Mouse (Mus musculus) embryonic facial prominence, embryonic 14.5 days (tissue): ENCODE measurements around the gene Scgb1c1. TPM values are rescaled to one million over a fixed set of nuclear protein-coding genes. Genes with fewer than 3 reads are reported as not detected.
A peak's percentile ranks its signal among the peaks of the same experiment; 100 is the strongest.

ENCODE experiments used
- ATAC-seq: fragments of 200-750 bp; cut with Nextera tagmentation; 2 replicates; pipeline ENCODE4 v1.8.0; 2017; ENCODE audit warnings: low read depth, moderate number of reproducible peaks, moderate TSS enrichment
- DNase-seq: peaks from one replicate; pipeline ENCODE4 v3.0.0-alpha.2; 2015; ENCODE audit warnings: low spot score
- H3K27ac ChIP-seq: fragments of 300-500 bp; sonication (generic); replicated peaks from 2 replicates; pipeline ENCODE4 v1.5.1; 2014; ENCODE audit warnings: low read depth, mild to moderate bottlenecking, low read length, moderate library complexity
- H3K27me3 ChIP-seq: fragments of 300-500 bp; sonication (generic); replicated peaks from 2 replicates; pipeline ENCODE4 v1.6.1; 2014; ENCODE audit warnings: low read length; ENCODE audit not compliant: control insufficient read depth, insufficient read depth
- H3K36me3 ChIP-seq: fragments of 300-500 bp; sonication (generic); 2 replicates; pipeline ENCODE4 v1.6.1; 2014; ENCODE audit warnings: low read length, mixed read lengths; ENCODE audit not compliant: control insufficient read depth, insufficient read depth
- H3K4me1 ChIP-seq: fragments of 300-500 bp; sonication (generic); 2 replicates; pipeline ENCODE4 v1.6.1; 2014; ENCODE audit warnings: antibody characterized with exemption, low read length; ENCODE audit not compliant: control insufficient read depth, insufficient read depth
- H3K4me2 ChIP-seq: fragments of 300-500 bp; sonication (generic); 2 replicates; pipeline ENCODE4 v1.6.1; 2014; ENCODE audit warnings: low read depth, mild to moderate bottlenecking, low read length, moderate library complexity, mixed read lengths
- H3K4me3 ChIP-seq: fragments of 300-500 bp; sonication (generic); 2 replicates; pipeline ENCODE4 v1.5.1; 2014; ENCODE audit warnings: low read depth, mild to moderate bottlenecking, low read length
- H3K9ac ChIP-seq: fragments of 300-500 bp; sonication (generic); 2 replicates; pipeline ENCODE4 v1.6.1; 2014; ENCODE audit warnings: low read depth, mild to moderate bottlenecking, low read length, moderate library complexity, mixed read lengths
- H3K9me3 ChIP-seq: fragments of 300-500 bp; sonication (generic); 2 replicates; pipeline ENCODE4 v1.6.1; 2016; ENCODE audit warnings: low read length; ENCODE audit not compliant: control insufficient read depth
- WGBS: fragments of 180-500 bp; shearing (Covaris S2); extraction: QIAGEN DNeasy Blood & Tissue Kit; methylation state at CpG from one replicate; pipeline ENCODE4 v1.1.7; 2014; 5-methylcytosine and 5-hydroxymethylcytosine counted together
- polyA plus RNA-seq: library from polyadenylated mRNA; unstranded; fragments of >200 nt; fragmentation: Nextera tagmentation; extraction: Ambion mirVana; gene quantifications from 2 replicates; pipeline ENCODE4 v1.2.1, GENCODE M21; 2014

Scgb1c1 gene
- polyA plus RNA-seq, 1 experiment from 2014 or later, result 3.6 TPM

GRCm38 (mm10) chr7:140858746-140859145 lies 13.4 kb downstream of the Scgb1c1 start:
- Histone ChIP-seq H3K9ac (peak overlapping the region; percentile 92; the same call in 1 of the 2 replicates), H3K4me2 (peak overlapping the region; percentile 97), H3K4me3 (peak overlapping the region; percentile 89), H3K36me3 (peaks cover 64% of the 10 kb centered on the region), H3K27ac (no peak overlapping the region), H3K27me3 (no peaks in the 10 kb centered on the region), H3K4me1 (peaks cover 21% of the 10 kb centered on the region), H3K9me3 (no peaks in the 10 kb centered on the region)
- ATAC-seq (no peak), DNase-seq (no peak)
- 94% methylated on average over 8 of the region's 8 CpGs for WGBS

- Histone ChIP-seq H3K4me3 (no peak overlapping the region), H3K27ac (no peak overlapping the region), H3K4me1 (peaks cover 20% of the 10 kb centered on the region), H3K36me3 (peaks cover 59% of the 10 kb centered on the region), H3K4me2 (no peak overlapping the region), H3K27me3 (no peaks in the 10 kb centered on the region), H3K9ac (no peak overlapping the region), H3K9me3 (no peaks in the 10 kb centered on the region)
- WGBS, result 52% methylated on average over 6 of the region's 6 CpGs
- peak; percentile 33 for DNase-seq
- ATAC-seq, result no peak
These were observed 14.7 kb downstream of the Scgb1c1 start for GRCm38 (mm10) chr7:140859997-140860396.

GRCm38 (mm10) chr7:140860728-140861127 lies 15.4 kb downstream of the Scgb1c1 start:
- no peaks in the 10 kb centered on the region for H3K9me3 ChIP-seq
- ATAC-seq (no peak), DNase-seq (no peak)
- H3K27me3 ChIP-seq, result no peaks in the 10 kb centered on the region
- no peak overlapping the region for H3K4me2 ChIP-seq
- H3K27ac ChIP-seq, result no peak overlapping the region
- peaks cover 59% of the 10 kb centered on the region for H3K36me3 ChIP-seq
- 87% methylated on average over 5 of the region's 5 CpGs for WGBS
- H3K4me3 ChIP-seq, result no peak overlapping the region
- H3K4me1 ChIP-seq, result peaks cover 13% of the 10 kb centered on the region
- H3K9ac ChIP-seq, result no peak overlapping the region

- no peaks in the 10 kb centered on the region for H3K27me3 ChIP-seq
- no peak overlapping the region for H3K9ac ChIP-seq
- no peaks in the 10 kb centered on the region for H3K4me1 ChIP-seq
- DNase-seq (no peak), ATAC-seq (no peak)
- no peak overlapping the region for H3K4me3 ChIP-seq
- 94% methylated on average over 12 of the region's 12 CpGs for WGBS
- H3K9me3 ChIP-seq, result no peaks in the 10 kb centered on the region
- no peak overlapping the region for H3K27ac ChIP-seq
- H3K4me2 ChIP-seq, result no peak overlapping the region
- H3K36me3 ChIP-seq, result peaks cover 53% of the 10 kb centered on the region
These were observed 19.4 kb downstream of the Scgb1c1 start for GRCm38 (mm10) chr7:140864761-140865160.

- Histone ChIP-seq H3K9me3 (no peaks in the 10 kb centered on the region), H3K27me3 (no peaks in the 10 kb centered on the region), H3K4me2 (no peak overlapping the region), H3K4me3 (no peak overlapping the region), H3K36me3 (peaks cover 26% of the 10 kb centered on the region), H3K9ac (no peak overlapping the region), H3K4me1 (no peaks in the 10 kb centered on the region), H3K27ac (no peak overlapping the region)
- WGBS, result 96% methylated on average over 4 of the region's 4 CpGs
- ATAC-seq, result no peak
- DNase-seq, result no peak
These were observed 28.9 kb downstream of the Scgb1c1 start for GRCm38 (mm10) chr7:140874224-140874623.

GRCm38 (mm10) chr7:140877364-140877763 lies 32.0 kb downstream of the Scgb1c1 start:
- Histone ChIP-seq H3K9ac (0 out of 2 replicates have a peak overlapping the region, but pooled peaks have one; percentile 14), H3K9me3 (no peaks in the 10 kb centered on the region), H3K27me3 (no peaks in the 10 kb centered on the region), H3K36me3 (peaks cover 26% of the 10 kb centered on the region), H3K27ac (no peak overlapping the region), H3K4me3 (no peak overlapping the region), H3K4me1 (peaks cover 3% of the 10 kb centered on the region; the same call in 1 of the 2 replicates), H3K4me2 (no peak overlapping the region)
- ATAC-seq (no peak), DNase-seq (no peak)
- 72% methylated on average over 6 of the region's 6 CpGs for WGBS

GRCm38 (mm10) chr7:140879355-140879754 lies 34.0 kb downstream of the Scgb1c1 start:
- no peaks in the 10 kb centered on the region for H3K9me3 ChIP-seq
- WGBS, result 86% methylated on average over 7 of the region's 7 CpGs
- H3K27me3 ChIP-seq, result no peaks in the 10 kb centered on the region
- ATAC-seq, result no peak
- H3K4me1 ChIP-seq, result peaks cover 8% of the 10 kb centered on the region
- no peak overlapping the region for H3K4me2 ChIP-seq
- H3K27ac ChIP-seq, result no peak overlapping the region
- no peak for DNase-seq
- H3K36me3 ChIP-seq, result peaks cover 31% of the 10 kb centered on the region
- no peak overlapping the region for H3K9ac ChIP-seq
- no peak overlapping the region for H3K4me3 ChIP-seq

GRCm38 (mm10) chr7:140880419-140880818 lies 35.1 kb downstream of the Scgb1c1 start:
- peak overlapping the region; percentile 73; the same call in 1 of the 2 replicates for H3K4me2 ChIP-seq

GRCm38 (mm10) chr7:140880865-140881515 lies 35.6 kb downstream of the Scgb1c1 start:
- 13% methylated on average over 8 of the region's 8 CpGs for WGBS
- H3K27me3 ChIP-seq, result no peaks in the 10 kb centered on the region
- peak overlapping the region; percentile 60 for H3K4me3 ChIP-seq

More at GRCm38 (mm10) chr7:140880419-140880818, 35.1 kb downstream of the Scgb1c1 start:
- ATAC-seq (no peak), DNase-seq (no peak)
- Histone ChIP-seq H3K27ac (no peak overlapping the region), H3K4me1 (peaks cover 8% of the 10 kb centered on the region), H3K36me3 (peaks cover 27% of the 10 kb centered on the region; the same call in 1 of the 2 replicates), H3K9ac (0 out of 2 replicates have a peak overlapping the region, but pooled peaks have one; percentile 78), H3K27me3 (no peaks in the 10 kb centered on the region), H3K9me3 (no peaks in the 10 kb centered on the region), H3K4me3 (no peak overlapping the region)
- 73% methylated on average over 3 of the region's 3 CpGs for WGBS

More at GRCm38 (mm10) chr7:140880865-140881515, 35.6 kb downstream of the Scgb1c1 start:
- peak overlapping the region; percentile 73 for H3K4me2 ChIP-seq
- peak overlapping the region; percentile 78 for H3K9ac ChIP-seq
- peaks cover 28% of the 10 kb centered on the region; the same call in 1 of the 2 replicates for H3K36me3 ChIP-seq
- DNase-seq, result no peak
- H3K27ac ChIP-seq, result peak overlapping the region; percentile 91; the same call in 1 of the 2 replicates
- peaks cover 8% of the 10 kb centered on the region for H3K4me1 ChIP-seq
- no peak for ATAC-seq
- H3K9me3 ChIP-seq, result no peaks in the 10 kb centered on the region
